In the genomic region with DNA sequence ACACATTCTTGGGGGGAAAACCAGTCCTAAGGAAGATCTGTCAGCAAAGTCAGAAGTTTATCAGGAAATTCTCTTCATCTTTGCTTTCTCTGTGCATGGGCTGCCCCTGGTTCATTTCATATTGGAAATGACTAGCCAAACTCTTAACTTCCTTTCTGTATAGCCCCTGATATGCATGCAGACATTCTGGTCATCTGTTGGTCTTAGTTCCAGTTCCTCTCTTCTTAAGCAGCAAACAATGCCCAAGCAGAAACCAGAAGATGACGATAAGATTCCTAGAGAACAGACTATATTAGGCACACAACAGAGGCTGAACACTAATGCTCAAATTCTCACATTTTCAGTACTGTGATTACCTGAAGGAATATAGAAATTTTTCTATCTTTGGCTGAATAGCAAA, we compare ENCODE assay signal across 25 mouse cellular contexts.
"Had no signal": no experiment of that assay in that cellular context is flagged by ENCODE, and none has a peak within 500 bp of the region (broad histone marks: within the 10 kb centered on the region; RNA-seq: fewer than 3 reads in every experiment).

No protein-coding gene starts in this region.

- H3K4me3 ChIP-seq: embryonic facial prominence, embryonic 10.5 days; embryonic facial prominence, embryonic 12.5 days; embryonic facial prominence, embryonic 13.5 days; embryonic facial prominence, embryonic 15.5 days; erythroblast, embryonic 14.5 days; forebrain, embryonic 10.5 days; forebrain, embryonic 12.5 days; forebrain, embryonic 13.5 days; forebrain, embryonic 15.5 days; gastrocnemius, adult 2 months; heart, adult 2 months; heart, embryonic 10.5 days had no signal

- H3K9ac ChIP-seq: embryonic facial prominence, embryonic 12.5 days; embryonic facial prominence, embryonic 13.5 days; embryonic facial prominence, embryonic 15.5 days; forebrain, embryonic 12.5 days; forebrain, embryonic 13.5 days; forebrain, embryonic 15.5 days; forebrain, postnatal 0 days had no signal

- H3K4me2 ChIP-seq: embryonic facial prominence, embryonic 12.5 days; embryonic facial prominence, embryonic 13.5 days; embryonic facial prominence, embryonic 15.5 days; forebrain, embryonic 12.5 days; forebrain, embryonic 13.5 days; forebrain, embryonic 15.5 days had no signal

- H3K36me3 ChIP-seq: embryonic facial prominence, embryonic 10.5 days; embryonic facial prominence, embryonic 12.5 days; embryonic facial prominence, embryonic 13.5 days; embryonic facial prominence, embryonic 15.5 days; forebrain, embryonic 10.5 days; forebrain, embryonic 12.5 days; forebrain, embryonic 15.5 days; heart, embryonic 10.5 days had no signal

- H3K9me3 ChIP-seq: embryonic facial prominence, embryonic 10.5 days; embryonic facial prominence, embryonic 12.5 days; embryonic facial prominence, embryonic 13.5 days; embryonic facial prominence, embryonic 15.5 days; forebrain, embryonic 10.5 days; forebrain, embryonic 12.5 days; forebrain, embryonic 13.5 days; forebrain, embryonic 15.5 days; heart, embryonic 10.5 days had no signal

- DNase-seq: cerebellum, adult 9-11 months; cerebellum, postnatal 10 days; cerebellum, postnatal 14 days; cerebellum, postnatal 25 days; cerebellum, postnatal 36 days; embryo, embryonic 11 days; forebrain, postnatal 0 days; gastrocnemius, adult 2 months; gastrocnemius, postnatal 10 days; gastrocnemius, postnatal 14 days; gastrocnemius, postnatal 25 days; gastrocnemius, postnatal 36 days; heart, adult 11 months; heart, adult 18-20 months; heart, adult 2 months had no signal

- H3K27ac ChIP-seq: embryonic facial prominence, embryonic 10.5 days; embryonic facial prominence, embryonic 12.5 days; embryonic facial prominence, embryonic 13.5 days; embryonic facial prominence, embryonic 15.5 days; forebrain, embryonic 10.5 days; forebrain, embryonic 12.5 days; forebrain, embryonic 13.5 days; forebrain, embryonic 15.5 days; gastrocnemius, adult 2 months; heart, adult 2 months; heart, embryonic 10.5 days had no signal

- H3K27me3 ChIP-seq: embryonic facial prominence, embryonic 12.5 days; embryonic facial prominence, embryonic 13.5 days; embryonic facial prominence, embryonic 15.5 days; forebrain, embryonic 12.5 days; forebrain, embryonic 13.5 days; forebrain, embryonic 15.5 days had no signal

- H3K4me1 ChIP-seq: embryonic facial prominence, embryonic 10.5 days; embryonic facial prominence, embryonic 12.5 days; embryonic facial prominence, embryonic 13.5 days; embryonic facial prominence, embryonic 15.5 days; forebrain, embryonic 10.5 days; forebrain, embryonic 12.5 days; forebrain, embryonic 13.5 days; forebrain, embryonic 15.5 days; heart, embryonic 10.5 days had no signal
